Mouse (Mus musculus): ENCODE data around the gene Ldhd.

GRCm38 (mm10) chr8:111630105-111630521 lies at the start of gene Ldhd:
- TF ChIP-seq CTCF (IDR thresholded peaks at IDR 0.05; ENCODE audit: low read depth, low read length) (no peak), POLR2A (IDR thresholded peaks at IDR 0.05; ENCODE audit: borderline replicate concordance, low read depth, low read length) (no peak)
